Mouse (Mus musculus) v-Abl transformed pro-B cells (cell line): ENCODE data around the gene Desi2.
"Not testable (repeated sequence)": the region's sequence is repeated elsewhere in the genome, so short reads cannot be mapped to it uniquely, and the experiment has no call there.

Source experiments
- in situ Hi-C, 2 experiments: fragments of 400-800 bp; cut with MboI; formaldehyde crosslinking; loops; one replicate each; pipeline ENCODE4 v1.15.1; 2025; ENCODE audit not compliant: unreplicated experiment in 2 of 2

Desi2 gene

GRCm38 (mm10) chr1:178187216-178187791 is at the start of gene Desi2:
Gene Desi2, plus strand, starts transcription at chr1:178187417.
- in situ Hi-C loops, result loop anchor here (10.0 to 25.0 kb wide), 3 partner anchors 127 to 1625 kb away; partner anchors contain the start of genes Adss (in 1 of the 2), Ahctf1 (in 1 of the 2), Cox20 (in 1 of the 2) and Gm10518 (in 1 of the 2)

- in situ Hi-C loops, result loop anchor here (5.0 to 25.0 kb wide), 5 partner anchors 96 to 434 kb away; no protein-coding TSS in a partner anchor
These were observed 40.7 kb upstream of the Desi2 start for GRCm38 (mm10) chr1:178146513-178146912.

- in situ Hi-C loops, result loop anchor here (5.0 to 25.0 kb wide), 5 partner anchors 95 to 435 kb away; no protein-coding TSS in a partner anchor
These were observed 40.3 kb upstream of the Desi2 start for GRCm38 (mm10) chr1:178146915-178147314.

- in situ Hi-C loops, result loop anchor here (10.0 to 25.0 kb wide), 3 partner anchors 133 to 1630 kb away; partner anchors contain the start of genes Adss (in 1 of the 2), Ahctf1 (in 1 of the 2), Cox20 (in 1 of the 2) and Gm10518 (in 1 of the 2)
These were observed 5.0 kb upstream of the Desi2 start for GRCm38 (mm10) chr1:178182251-178182650.

- in situ Hi-C loops, result loop anchor here (10.0 to 25.0 kb wide), 3 partner anchors 129 to 1627 kb away; partner anchors contain the start of genes Adss (in 1 of the 2), Ahctf1 (in 1 of the 2), Cox20 (in 1 of the 2) and Gm10518 (in 1 of the 2)
These were observed 1.6 kb upstream of the Desi2 start for GRCm38 (mm10) chr1:178185591-178185990.

- in situ Hi-C loops, result loop anchor here (10.0 to 25.0 kb wide), 3 partner anchors 127 to 1624 kb away; partner anchors contain the start of genes Adss (in 1 of the 2), Ahctf1 (in 1 of the 2), Cox20 (in 1 of the 2) and Gm10518 (in 1 of the 2)
These were observed 593 bp downstream of the Desi2 start for GRCm38 (mm10) chr1:178187810-178188209.

- in situ Hi-C loops, result loop anchor here (10.0 to 25.0 kb wide), 3 partner anchors 126 to 1624 kb away; partner anchors contain the start of genes Adss (in 1 of the 2), Ahctf1 (in 1 of the 2), Cox20 (in 1 of the 2) and Gm10518 (in 1 of the 2)
These were observed 1.2 kb downstream of the Desi2 start for GRCm38 (mm10) chr1:178188386-178188785.

GRCm38 (mm10) chr1:178205701-178206325 is 18.6 kb downstream of the Desi2 start:
- in situ Hi-C loops, result no loop called here

GRCm38 (mm10) chr1:178207856-178208255 is 20.6 kb downstream of the Desi2 start:
- in situ Hi-C loops, result not testable (repeated sequence)

- in situ Hi-C loops, result no loop called here
These were observed 22.7 kb downstream of the Desi2 start for GRCm38 (mm10) chr1:178209966-178210365.

- in situ Hi-C loops, result no loop called here
These were observed 29.9 kb downstream of the Desi2 start for GRCm38 (mm10) chr1:178217157-178217556.

GRCm38 (mm10) chr1:178218305-178218704 is 31.1 kb downstream of the Desi2 start:
- in situ Hi-C loops, result no loop called here

- in situ Hi-C loops, result no loop called here
These were observed 32.2 kb downstream of the Desi2 start for GRCm38 (mm10) chr1:178219166-178220077.

- in situ Hi-C loops, result not testable (repeated sequence)
These were observed 41.7 kb downstream of the Desi2 start for GRCm38 (mm10) chr1:178228888-178229287.

GRCm38 (mm10) chr1:178234109-178234508 is 46.9 kb downstream of the Desi2 start:
- in situ Hi-C loops, result no loop called here

- in situ Hi-C loops, result no loop called here
These were observed 48.8 kb downstream of the Desi2 start for GRCm38 (mm10) chr1:178235919-178236466.

GRCm38 (mm10) chr1:178238676-178239075 is 51.5 kb downstream of the Desi2 start:
- in situ Hi-C loops, result no loop called here

GRCm38 (mm10) chr1:178241884-178242508 is 54.8 kb downstream of the Desi2 start:
- in situ Hi-C loops, result loop anchor here (5.0 to 10.0 kb wide), 2 partner anchors 87 to 95 kb away; no protein-coding TSS in a partner anchor

GRCm38 (mm10) chr1:178248107-178248820 is 61.0 kb downstream of the Desi2 start:
- in situ Hi-C loops, result loop anchor here in 1 of 2 experiments (10.0 kb wide), 1 partner anchor 93 kb away; no protein-coding TSS in a partner anchor
